Mouse (Mus musculus) hindbrain, embryonic 12.5 days (tissue): ENCODE measurements around the gene 1600002K03Rik. TPM values are rescaled to one million over a fixed set of nuclear protein-coding genes. Genes with fewer than 3 reads are reported as not detected.

Source experiments
- ATAC-seq: fragments of 200-750 bp; cut with Nextera tagmentation; 2 replicates; pipeline ENCODE4 v1.8.0; 2017; ENCODE audit warnings: moderate TSS enrichment; ENCODE audit not compliant: low FRiP score
- H3K27ac ChIP-seq: fragments of 300-500 bp; sonication (generic); 2 replicates; pipeline ENCODE4 v1.5.1; 2016; ENCODE audit warnings: mild to moderate bottlenecking
- H3K27me3 ChIP-seq: fragments of 300-500 bp; sonication (generic); 2 replicates; pipeline ENCODE4 v1.6.1; 2016; ENCODE audit warnings: mild to moderate bottlenecking
- H3K36me3 ChIP-seq: fragments of 300-500 bp; sonication (generic); 2 replicates; pipeline ENCODE4 v1.6.1; 2016; ENCODE audit warnings: mild to moderate bottlenecking
- H3K4me1 ChIP-seq: fragments of 300-500 bp; sonication (generic); 2 replicates; pipeline ENCODE4 v1.6.1; 2016
- H3K4me2 ChIP-seq: fragments of 300-500 bp; sonication (generic); replicated peaks from 2 replicates; pipeline ENCODE4 v1.6.1; 2016; ENCODE audit warnings: mild to moderate bottlenecking
- H3K4me3 ChIP-seq: fragments of 300-500 bp; sonication (generic); 2 replicates; pipeline ENCODE4 v1.5.1; 2016; ENCODE audit warnings: mild to moderate bottlenecking
- H3K9ac ChIP-seq: fragments of 300-500 bp; sonication (generic); 2 replicates; pipeline ENCODE4 v1.6.1; 2016; ENCODE audit warnings: mild to moderate bottlenecking, moderate library complexity
- H3K9me3 ChIP-seq: fragments of 300-500 bp; sonication (generic); replicated peaks from 2 replicates; pipeline ENCODE4 v1.6.1; 2016; ENCODE audit warnings: mild to moderate bottlenecking
- WGBS: fragments of 180-500 bp; shearing (Covaris S2); methylation state at CpG from one replicate; pipeline ENCODE4 v1.1.7; 2016; 5-methylcytosine and 5-hydroxymethylcytosine counted together
- polyA plus RNA-seq: library from polyadenylated mRNA; unstranded; fragments of >200 nt; fragmentation: Nextera tagmentation; extraction: Ambion mirVana; gene quantifications from 2 replicates; pipeline ENCODE4 v1.2.1, GENCODE M21; 2016

Gene 1600002K03Rik
- polyA plus RNA-seq, 1 experiment from 2014 or later: 13.3 TPM

- Histone ChIP-seq H3K4me1 (peaks cover 48% of the 10 kb centered on the region), H3K4me3 (peak overlapping the region; percentile 72), H3K9me3 (no peaks in the 10 kb centered on the region), H3K36me3 (peaks cover 46% of the 10 kb centered on the region), H3K9ac (peak overlapping the region; percentile 96), H3K4me2 (peak overlapping the region; percentile 96), H3K27me3 (peaks cover 39% of the 10 kb centered on the region), H3K27ac (no peak overlapping the region)
- no peak for ATAC-seq
- 13% methylated on average over 49 of the region's 49 CpGs for WGBS
Observed at GRCm38 (mm10) chr10:80136179-80136951, 36.4 kb upstream of the 1600002K03Rik start.

GRCm38 (mm10) chr10:80136952-80137625 lies 35.7 kb upstream of the 1600002K03Rik start:
- peak overlapping the region; percentile 96 for H3K9ac ChIP-seq
- H3K9me3 ChIP-seq: no peaks in the 10 kb centered on the region
- peak overlapping the region; percentile 96 for H3K27ac ChIP-seq
- no peak for ATAC-seq
- H3K4me3 ChIP-seq: peak overlapping the region; percentile 72
- peaks cover 45% of the 10 kb centered on the region for H3K4me1 ChIP-seq
- H3K27me3 ChIP-seq: peaks cover 37% of the 10 kb centered on the region
- peak overlapping the region; percentile 96 for H3K4me2 ChIP-seq
- peaks cover 46% of the 10 kb centered on the region for H3K36me3 ChIP-seq
- WGBS: 2% methylated on average over 27 of the region's 29 CpGs

GRCm38 (mm10) chr10:80137626-80138552 lies 34.9 kb upstream of the 1600002K03Rik start:
- H3K27ac ChIP-seq: peak overlapping the region; percentile 96
- WGBS: 6% methylated on average over 31 of the region's 33 CpGs
- H3K9me3 ChIP-seq: no peaks in the 10 kb centered on the region
- peak overlapping the region; percentile 96 for H3K4me2 ChIP-seq
- peak overlapping the region; percentile 96 for H3K9ac ChIP-seq
- peaks cover 34% of the 10 kb centered on the region for H3K27me3 ChIP-seq
- H3K36me3 ChIP-seq: peaks cover 38% of the 10 kb centered on the region
- ATAC-seq: no peak
- H3K4me1 ChIP-seq: peaks cover 46% of the 10 kb centered on the region
- H3K4me3 ChIP-seq: peak overlapping the region; percentile 72

- Histone ChIP-seq H3K4me3 (peak within 1 kb of the TSS; percentile 72), H3K9ac (peak within 1 kb of the TSS; percentile 96), H3K27ac (peak within 1 kb of the TSS; percentile 96), H3K4me1 (peaks cover 51% of the 10 kb centered on the region), H3K9me3 (no peaks in the 10 kb centered on the region), H3K36me3 (peaks cover 33% of the 10 kb centered on the region), H3K4me2 (peak within 1 kb of the TSS; percentile 96), H3K27me3 (peaks cover 34% of the 10 kb centered on the region)
- under 1% methylated on average over 60 of the region's 94 CpGs for WGBS
- ATAC-seq: peak; percentile 7
Observed at GRCm38 (mm10) chr10:80138553-80139438, 33.9 kb upstream of the 1600002K03Rik start, which contains the start of gene Atp5d. TSS of gene Atp5d (plus strand) at chr10:80138632.

DNA sequence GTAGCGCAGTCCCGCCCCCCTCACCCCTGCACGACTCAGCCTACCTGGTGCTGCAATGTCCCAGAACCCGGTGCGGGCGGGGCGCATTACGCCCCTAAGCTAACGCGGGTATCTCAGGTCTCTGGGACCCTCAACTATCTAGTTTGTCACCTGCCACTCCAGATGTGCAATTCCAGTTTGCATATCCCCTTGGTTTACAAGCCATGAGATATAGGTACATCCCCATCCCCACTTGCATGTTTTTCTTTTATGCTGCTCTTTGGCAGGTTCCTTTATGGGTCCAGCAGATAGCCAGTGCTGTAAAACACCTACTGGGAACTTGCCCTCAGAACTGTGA lies 33.3 kb upstream of the 1600002K03Rik start:
- WGBS: 2% methylated on average over 10 of the region's 10 CpGs
- H3K36me3 ChIP-seq: peaks cover 33% of the 10 kb centered on the region
- H3K4me2 ChIP-seq: peak overlapping the region; percentile 96
- H3K9me3 ChIP-seq: no peaks in the 10 kb centered on the region
- peaks cover 51% of the 10 kb centered on the region for H3K4me1 ChIP-seq
- H3K4me3 ChIP-seq: peak overlapping the region; percentile 72
- peak; percentile 0 for ATAC-seq
- peak overlapping the region; percentile 96 for H3K27ac ChIP-seq
- peak overlapping the region; percentile 96 for H3K9ac ChIP-seq
- peaks cover 31% of the 10 kb centered on the region for H3K27me3 ChIP-seq

- no peak overlapping the region for H3K4me2 ChIP-seq
- no peak overlapping the region for H3K9ac ChIP-seq
- peaks cover 51% of the 10 kb centered on the region for H3K4me1 ChIP-seq
- peaks cover 24% of the 10 kb centered on the region for H3K27me3 ChIP-seq
- 0 out of 2 replicates have a peak overlapping the region, but pooled peaks have one; percentile 72 for H3K4me3 ChIP-seq
- H3K9me3 ChIP-seq: no peaks in the 10 kb centered on the region
- no peak for ATAC-seq
- no peak overlapping the region for H3K27ac ChIP-seq
- WGBS: 74% methylated on average over 11 of the region's 11 CpGs
- peaks cover 33% of the 10 kb centered on the region for H3K36me3 ChIP-seq
Observed at GRCm38 (mm10) chr10:80139975-80140665, 32.6 kb upstream of the 1600002K03Rik start.

DNA sequence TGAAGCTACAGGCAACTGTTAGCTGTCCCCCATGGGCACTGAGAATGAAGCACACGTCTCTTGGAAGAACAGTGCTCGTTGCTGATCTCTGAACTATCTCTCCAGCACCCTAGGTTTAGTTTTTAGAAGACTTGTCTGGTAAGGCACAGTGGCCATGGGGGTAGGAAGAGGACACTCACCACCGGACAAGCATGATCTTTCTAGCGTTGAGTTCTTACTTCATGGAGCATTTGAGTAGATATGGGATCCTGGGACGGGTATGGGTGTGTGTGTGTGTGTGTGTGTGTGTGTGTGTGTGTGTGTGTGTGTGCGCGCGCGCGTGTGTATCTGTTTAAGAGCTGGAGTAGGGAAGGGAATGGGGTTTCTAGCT lies 32.1 kb upstream of the 1600002K03Rik start, which contains the start of gene Cbarp:
Cbarp (minus strand) TSS at position 170 of the 370 bp plus-strand sequence.
- H3K9me3 ChIP-seq: no peaks in the 10 kb centered on the region
- peaks cover 30% of the 10 kb centered on the region for H3K36me3 ChIP-seq
- H3K4me2 ChIP-seq: peak within 1 kb of the TSS; percentile 96
- H3K27ac ChIP-seq: peak within 1 kb of the TSS; percentile 96
- 77% methylated on average over 10 of the region's 10 CpGs for WGBS
- H3K9ac ChIP-seq: peak within 1 kb of the TSS; percentile 59
- H3K4me3 ChIP-seq: peak within 1 kb of the TSS; percentile 72
- H3K27me3 ChIP-seq: peaks cover 19% of the 10 kb centered on the region
- no peak for ATAC-seq
- H3K4me1 ChIP-seq: peaks cover 54% of the 10 kb centered on the region

- peak; percentile 39 for ATAC-seq
- Histone ChIP-seq H3K4me3 (peak overlapping the region; percentile 64), H3K9ac (peak overlapping the region; percentile 59), H3K4me2 (peak overlapping the region; percentile 89), H3K27ac (peak overlapping the region; percentile 89), H3K36me3 (peaks cover 24% of the 10 kb centered on the region), H3K27me3 (peaks cover 13% of the 10 kb centered on the region), H3K4me1 (peaks cover 58% of the 10 kb centered on the region), H3K9me3 (no peaks in the 10 kb centered on the region)
- 0% methylated on average over 29 of the region's 29 CpGs for WGBS
Observed at GRCm38 (mm10) chr10:80141243-80141642, 31.5 kb upstream of the 1600002K03Rik start.

- H3K4me1 ChIP-seq: peaks cover 52% of the 10 kb centered on the region
- peak overlapping the region; percentile 89 for H3K4me2 ChIP-seq
Observed at GRCm38 (mm10) chr10:80141786-80142529, 30.8 kb upstream of the 1600002K03Rik start.

DNA sequence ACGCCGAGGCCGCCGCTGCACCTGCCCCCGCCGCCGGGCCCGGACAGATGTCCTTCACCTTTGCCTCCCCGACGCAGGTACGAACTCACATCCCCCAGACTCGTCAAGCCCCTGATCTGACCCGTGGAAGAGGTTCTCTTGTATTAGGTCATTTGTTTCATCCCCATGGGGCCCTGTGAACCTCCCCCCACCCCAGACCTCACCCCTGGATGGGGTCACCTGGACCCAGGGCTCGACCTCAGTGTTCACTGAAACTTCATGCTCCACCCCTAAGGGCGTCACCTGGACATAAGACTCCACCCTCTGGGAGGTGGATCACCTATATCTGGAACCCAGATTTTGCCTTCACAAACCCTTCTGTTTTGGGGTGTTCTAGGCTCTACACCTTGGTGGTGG lies 30.2 kb upstream of the 1600002K03Rik start:
- Histone ChIP-seq H3K9me3 (no peaks in the 10 kb centered on the region), H3K27ac (peak overlapping the region; percentile 75), H3K4me1 (peaks cover 52% of the 10 kb centered on the region), H3K9ac (peak overlapping the region; percentile 87), H3K27me3 (peaks cover under 1% of the 10 kb centered on the region; the same call in 1 of the 2 replicates), H3K4me2 (peak overlapping the region; percentile 89), H3K4me3 (peak overlapping the region; percentile 64), H3K36me3 (peaks cover 20% of the 10 kb centered on the region)
- under 1% methylated on average over 15 of the region's 15 CpGs for WGBS
- ATAC-seq: no peak; the same call in 1 of the 2 replicates

More at GRCm38 (mm10) chr10:80141786-80142529, 30.8 kb upstream of the 1600002K03Rik start:
- peak overlapping the region; percentile 64 for H3K4me3 ChIP-seq
- peak; percentile 81 for ATAC-seq
- H3K36me3 ChIP-seq: peaks cover 20% of the 10 kb centered on the region
- peak overlapping the region; percentile 89 for H3K27ac ChIP-seq
- H3K9ac ChIP-seq: peak overlapping the region; percentile 87
- 1% methylated on average over 42 of the region's 43 CpGs for WGBS
- H3K27me3 ChIP-seq: peaks cover 6% of the 10 kb centered on the region
- H3K9me3 ChIP-seq: no peaks in the 10 kb centered on the region
